Mouse (Mus musculus): ENCODE data around the gene Syt1. TPM values are rescaled to one million over a fixed set of nuclear protein-coding genes. Genes with fewer than 3 reads are reported as not detected.
A peak's percentile ranks its signal among the peaks of the same experiment; 100 is the strongest.

Gene Syt1
- polyA plus RNA-seq, 1 experiment from 2014 or later: 4.5 TPM

- peak; percentile 77 for TF ChIP-seq CTCF (IDR thresholded peaks at IDR 0.05; ENCODE audit: low read depth)
- Histone ChIP-seq H3K36me3 (ENCODE audit: control insufficient read depth, insufficient read depth) (no peaks in the 10 kb centered on the region), H3K27me3 (replicated peaks; ENCODE audit: control insufficient read depth, insufficient read depth, low read length) (no peaks in the 10 kb centered on the region), H3K27ac (ENCODE audit: low read depth, low read length) (no peak overlapping the region), H3K4me2 (replicated peaks; ENCODE audit: low read depth) (no peak overlapping the region), H3K4me1 (replicated peaks; ENCODE audit: control insufficient read depth, insufficient read depth, low read length) (no peaks in the 10 kb centered on the region), H3K9me3 (ENCODE audit: control insufficient read depth) (no peaks in the 10 kb centered on the region), H3K4me3 (ENCODE audit: low read depth, low read length) (no peak overlapping the region), H3K9ac (ENCODE audit: low read depth, low read length) (no peak overlapping the region)
- ATAC-seq: no peak
- 49% methylated on average over 9 of the region's 9 CpGs for WGBS
Observed at GRCm38 (mm10) chr10:108537641-108538040, 473.1 kb downstream of the Syt1 start.

- no peak overlapping the region for H3K27ac ChIP-seq (ENCODE audit: low read depth, low read length)
- ATAC-seq: no peak
- H3K9me3 ChIP-seq (ENCODE audit: control insufficient read depth): no peaks in the 10 kb centered on the region
- no peak overlapping the region for H3K4me2 ChIP-seq (replicated peaks; ENCODE audit: low read depth)
- WGBS: 52% methylated on average over 5 of the region's 5 CpGs
- TF ChIP-seq CTCF (IDR thresholded peaks at IDR 0.05; ENCODE audit: low read depth): no peak
- no peaks in the 10 kb centered on the region for H3K36me3 ChIP-seq (ENCODE audit: control insufficient read depth, insufficient read depth)
- H3K4me1 ChIP-seq (replicated peaks; ENCODE audit: control insufficient read depth, insufficient read depth, low read length): no peaks in the 10 kb centered on the region
- no peak overlapping the region for H3K9ac ChIP-seq (ENCODE audit: low read depth, low read length)
- no peaks in the 10 kb centered on the region for H3K27me3 ChIP-seq (replicated peaks; ENCODE audit: control insufficient read depth, insufficient read depth, low read length)
- no peak overlapping the region for H3K4me3 ChIP-seq (ENCODE audit: low read depth, low read length)
Observed at GRCm38 (mm10) chr10:108535922-108536321, 474.9 kb downstream of the Syt1 start.

GRCm38 (mm10) chr10:108534112-108534511 lies 476.7 kb downstream of the Syt1 start:
- H3K4me2 ChIP-seq (replicated peaks; ENCODE audit: low read depth): no peak overlapping the region
- 86% methylated on average over 4 of the region's 4 CpGs for WGBS
- H3K27ac ChIP-seq (ENCODE audit: low read depth, low read length): no peak overlapping the region
- no peaks in the 10 kb centered on the region for H3K36me3 ChIP-seq (ENCODE audit: control insufficient read depth, insufficient read depth)
- no peaks in the 10 kb centered on the region for H3K9me3 ChIP-seq (ENCODE audit: control insufficient read depth)
- no peak overlapping the region for H3K9ac ChIP-seq (ENCODE audit: low read depth, low read length)
- no peak overlapping the region for H3K4me3 ChIP-seq (ENCODE audit: low read depth, low read length)
- no peak for TF ChIP-seq CTCF (IDR thresholded peaks at IDR 0.05; ENCODE audit: low read depth)
- H3K4me1 ChIP-seq (replicated peaks; ENCODE audit: control insufficient read depth, insufficient read depth, low read length): no peaks in the 10 kb centered on the region
- no peak for ATAC-seq
- H3K27me3 ChIP-seq (replicated peaks; ENCODE audit: control insufficient read depth, insufficient read depth, low read length): no peaks in the 10 kb centered on the region

- WGBS: 90% methylated on average over 11 of the region's 11 CpGs
- no peak for ATAC-seq
- TF ChIP-seq CTCF (IDR thresholded peaks at IDR 0.05; ENCODE audit: low read depth): no peak
Observed at GRCm38 (mm10) chr10:108532916-108533315, 477.9 kb downstream of the Syt1 start.

GRCm38 (mm10) chr10:108532283-108532682 lies 478.5 kb downstream of the Syt1 start:
- no peak overlapping the region for H3K9ac ChIP-seq (ENCODE audit: low read depth, low read length)
- H3K9me3 ChIP-seq (ENCODE audit: control insufficient read depth): no peaks in the 10 kb centered on the region
- no peaks in the 10 kb centered on the region for H3K36me3 ChIP-seq (ENCODE audit: control insufficient read depth, insufficient read depth)
- no peak for ATAC-seq
- TF ChIP-seq CTCF (IDR thresholded peaks at IDR 0.05; ENCODE audit: low read depth): no peak
- H3K4me1 ChIP-seq (replicated peaks; ENCODE audit: control insufficient read depth, insufficient read depth, low read length): no peaks in the 10 kb centered on the region
- no peak overlapping the region for H3K4me3 ChIP-seq (ENCODE audit: low read depth, low read length)
- H3K4me2 ChIP-seq (replicated peaks; ENCODE audit: low read depth): no peak overlapping the region
- no peaks in the 10 kb centered on the region for H3K27me3 ChIP-seq (replicated peaks; ENCODE audit: control insufficient read depth, insufficient read depth, low read length)
- 84% methylated on average over 9 of the region's 9 CpGs for WGBS
- no peak overlapping the region for H3K27ac ChIP-seq (ENCODE audit: low read depth, low read length)

More at GRCm38 (mm10) chr10:108532916-108533315, 477.9 kb downstream of the Syt1 start:
- Histone ChIP-seq H3K27me3 (replicated peaks; ENCODE audit: control insufficient read depth, insufficient read depth, low read length) (no peaks in the 10 kb centered on the region), H3K36me3 (ENCODE audit: control insufficient read depth, insufficient read depth) (no peaks in the 10 kb centered on the region), H3K4me2 (replicated peaks; ENCODE audit: low read depth) (no peak overlapping the region), H3K27ac (ENCODE audit: low read depth, low read length) (no peak overlapping the region), H3K9me3 (ENCODE audit: control insufficient read depth) (no peaks in the 10 kb centered on the region), H3K9ac (ENCODE audit: low read depth, low read length) (no peak overlapping the region), H3K4me3 (ENCODE audit: low read depth, low read length) (no peak overlapping the region), H3K4me1 (replicated peaks; ENCODE audit: control insufficient read depth, insufficient read depth, low read length) (no peaks in the 10 kb centered on the region)

GRCm38 (mm10) chr10:108531641-108532040 lies 479.1 kb downstream of the Syt1 start:
- H3K9ac ChIP-seq (ENCODE audit: low read depth, low read length): no peak overlapping the region
- H3K9me3 ChIP-seq (ENCODE audit: control insufficient read depth): no peaks in the 10 kb centered on the region
- no peaks in the 10 kb centered on the region for H3K4me1 ChIP-seq (replicated peaks; ENCODE audit: control insufficient read depth, insufficient read depth, low read length)
- 36% methylated on average over 4 of the region's 4 CpGs for WGBS
- H3K4me3 ChIP-seq (ENCODE audit: low read depth, low read length): no peak overlapping the region
- H3K36me3 ChIP-seq (ENCODE audit: control insufficient read depth, insufficient read depth): no peaks in the 10 kb centered on the region
- ATAC-seq: no peak
- no peak overlapping the region for H3K27ac ChIP-seq (ENCODE audit: low read depth, low read length)
- H3K4me2 ChIP-seq (replicated peaks; ENCODE audit: low read depth): no peak overlapping the region
- TF ChIP-seq CTCF (IDR thresholded peaks at IDR 0.05; ENCODE audit: low read depth): no peak
- no peaks in the 10 kb centered on the region for H3K27me3 ChIP-seq (replicated peaks; ENCODE audit: control insufficient read depth, insufficient read depth, low read length)

GRCm38 (mm10) chr10:108531111-108531510 lies 479.7 kb downstream of the Syt1 start:
- H3K27ac ChIP-seq (ENCODE audit: low read depth, low read length): no peak overlapping the region
- H3K36me3 ChIP-seq (ENCODE audit: control insufficient read depth, insufficient read depth): no peaks in the 10 kb centered on the region
- H3K9me3 ChIP-seq (ENCODE audit: control insufficient read depth): no peaks in the 10 kb centered on the region
- TF ChIP-seq CTCF (IDR thresholded peaks at IDR 0.05; ENCODE audit: low read depth): no peak
- no peak overlapping the region for H3K9ac ChIP-seq (ENCODE audit: low read depth, low read length)
- no peak for ATAC-seq
- WGBS: 35% methylated on average over 4 of the region's 4 CpGs
- no peak overlapping the region for H3K4me2 ChIP-seq (replicated peaks; ENCODE audit: low read depth)
- no peaks in the 10 kb centered on the region for H3K4me1 ChIP-seq (replicated peaks; ENCODE audit: control insufficient read depth, insufficient read depth, low read length)
- no peak overlapping the region for H3K4me3 ChIP-seq (ENCODE audit: low read depth, low read length)
- H3K27me3 ChIP-seq (replicated peaks; ENCODE audit: control insufficient read depth, insufficient read depth, low read length): no peaks in the 10 kb centered on the region

Measured in intestine, postnatal 0 days (tissue).